Mouse (Mus musculus) midbrain, embryonic 11.5 days (tissue): ENCODE data around the gene Plppr3. TPM values are rescaled to one million over a fixed set of nuclear protein-coding genes. Genes with fewer than 3 reads are reported as not detected.
A peak's percentile ranks its signal among the peaks of the same experiment; 100 is the strongest.

Experiments
- ATAC-seq: fragments of 200-750 bp; cut with Nextera tagmentation; 2 replicates; pipeline ENCODE4 v1.8.0; 2017; ENCODE audit warnings: moderate TSS enrichment, moderate library complexity; ENCODE audit not compliant: low FRiP score
- DNase-seq: peaks from one replicate; pipeline ENCODE4 v3.0.0; 2015; ENCODE audit warnings: low spot score; ENCODE audit errors: missing footprints
- H3K27ac ChIP-seq: fragments of 300-500 bp; sonication (generic); 2 replicates; pipeline ENCODE4 v1.5.1; 2014; ENCODE audit warnings: low read depth, low read length
- H3K27me3 ChIP-seq: fragments of 300-500 bp; sonication (generic); 2 replicates; pipeline ENCODE4 v1.6.1; 2014; ENCODE audit warnings: mild to moderate bottlenecking, low read length, moderate library complexity, mixed read lengths; ENCODE audit not compliant: control insufficient read depth, insufficient read depth
- H3K36me3 ChIP-seq: fragments of 300-500 bp; sonication (generic); 2 replicates; pipeline ENCODE4 v1.6.1; 2014; ENCODE audit warnings: mild to moderate bottlenecking, low read length, moderate library complexity, mixed read lengths; ENCODE audit not compliant: control insufficient read depth, insufficient read depth
- H3K4me1 ChIP-seq: fragments of 300-500 bp; sonication (generic); 2 replicates; pipeline ENCODE4 v1.6.1; 2014; ENCODE audit warnings: low read length; ENCODE audit not compliant: control insufficient read depth, insufficient read depth
- H3K4me2 ChIP-seq: fragments of 300-500 bp; sonication (generic); 2 replicates; pipeline ENCODE4 v1.6.1; 2014; ENCODE audit warnings: mild to moderate bottlenecking, moderate library complexity
- H3K4me3 ChIP-seq: fragments of 300-500 bp; sonication (generic); 2 replicates; pipeline ENCODE4 v1.5.1; 2014; ENCODE audit warnings: low read depth, low read length
- H3K9ac ChIP-seq: fragments of 300-500 bp; sonication (generic); 2 replicates; pipeline ENCODE4 v1.6.1; 2014; ENCODE audit warnings: low read length
- H3K9me3 ChIP-seq: fragments of 300-500 bp; sonication (generic); 2 replicates; pipeline ENCODE4 v1.6.1; 2016; ENCODE audit warnings: low read length; ENCODE audit not compliant: control insufficient read depth
- WGBS: fragments of 180-500 bp; shearing (Covaris S2); extraction: QIAGEN DNeasy Blood & Tissue Kit; methylation state at CpG from one replicate; pipeline ENCODE4 v1.1.7; 2014; 5-methylcytosine and 5-hydroxymethylcytosine counted together
- polyA plus RNA-seq: library from polyadenylated mRNA; unstranded; fragments of >200 nt; fragmentation: Nextera tagmentation; extraction: Ambion mirVana; gene quantifications from 2 replicates; pipeline ENCODE4 v1.2.1, GENCODE M21; 2014

Plppr3 gene
- polyA plus RNA-seq, 1 experiment from 2014 or later: 117 TPM

DNA sequence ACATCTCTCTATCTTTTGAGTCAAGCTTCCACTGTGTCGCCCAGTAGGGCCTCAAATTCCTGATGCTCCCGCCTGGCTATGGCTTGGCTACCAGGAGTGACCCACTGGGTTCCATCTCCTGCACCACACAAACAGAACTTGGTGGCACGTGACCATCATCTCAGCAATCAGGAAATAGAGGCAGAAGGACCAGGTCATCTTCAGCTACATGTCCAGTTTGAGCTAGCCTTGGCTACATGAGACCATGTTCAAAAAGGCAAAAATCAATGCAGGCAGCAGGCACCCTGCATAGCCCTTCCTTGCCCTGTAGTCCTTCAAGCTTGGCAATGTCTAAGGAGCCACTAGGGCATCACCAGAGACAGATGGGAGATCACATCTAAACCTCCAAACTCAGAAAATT is 34.3 kb downstream of the Plppr3 start:
- peak overlapping the region; percentile 65 for H3K27ac ChIP-seq
- H3K4me2 ChIP-seq: no peak overlapping the region
- H3K9me3 ChIP-seq: no peaks in the 10 kb centered on the region
- DNase-seq (no peak), ATAC-seq (no peak)
- H3K9ac ChIP-seq: no peak overlapping the region
- no peak overlapping the region for H3K4me3 ChIP-seq
- peaks cover 8% of the 10 kb centered on the region; the same call in 1 of the 2 replicates for H3K4me1 ChIP-seq
- no peaks in the 10 kb centered on the region for H3K36me3 ChIP-seq
- H3K27me3 ChIP-seq: no peaks in the 10 kb centered on the region
- WGBS: 84% methylated on average over 3 of the region's 3 CpGs

- H3K4me2 ChIP-seq: no peak overlapping the region
- no peak for ATAC-seq
- H3K4me3 ChIP-seq: no peak overlapping the region
- no peaks in the 10 kb centered on the region for H3K27me3 ChIP-seq
- no peak overlapping the region for H3K27ac ChIP-seq
- H3K9me3 ChIP-seq: no peaks in the 10 kb centered on the region
- 69% methylated on average over 2 of the region's 2 CpGs for WGBS
- H3K9ac ChIP-seq: no peak overlapping the region
- peaks cover 8% of the 10 kb centered on the region; the same call in 1 of the 2 replicates for H3K4me1 ChIP-seq
- no peaks in the 10 kb centered on the region for H3K36me3 ChIP-seq
- no peak for DNase-seq
Measured at GRCm38 (mm10) chr10:79838151-79838550, 36.3 kb downstream of the Plppr3 start.

GRCm38 (mm10) chr10:79836918-79837317 is 37.5 kb downstream of the Plppr3 start:
- ATAC-seq (no peak), DNase-seq (no peak)
- Histone ChIP-seq H3K9me3 (no peaks in the 10 kb centered on the region), H3K27ac (no peak overlapping the region), H3K4me2 (no peak overlapping the region), H3K4me3 (no peak overlapping the region), H3K4me1 (peaks cover 8% of the 10 kb centered on the region; the same call in 1 of the 2 replicates), H3K9ac (no peak overlapping the region), H3K36me3 (no peaks in the 10 kb centered on the region), H3K27me3 (no peaks in the 10 kb centered on the region)
- 93% methylated on average over 3 of the region's 3 CpGs for WGBS

DNA sequence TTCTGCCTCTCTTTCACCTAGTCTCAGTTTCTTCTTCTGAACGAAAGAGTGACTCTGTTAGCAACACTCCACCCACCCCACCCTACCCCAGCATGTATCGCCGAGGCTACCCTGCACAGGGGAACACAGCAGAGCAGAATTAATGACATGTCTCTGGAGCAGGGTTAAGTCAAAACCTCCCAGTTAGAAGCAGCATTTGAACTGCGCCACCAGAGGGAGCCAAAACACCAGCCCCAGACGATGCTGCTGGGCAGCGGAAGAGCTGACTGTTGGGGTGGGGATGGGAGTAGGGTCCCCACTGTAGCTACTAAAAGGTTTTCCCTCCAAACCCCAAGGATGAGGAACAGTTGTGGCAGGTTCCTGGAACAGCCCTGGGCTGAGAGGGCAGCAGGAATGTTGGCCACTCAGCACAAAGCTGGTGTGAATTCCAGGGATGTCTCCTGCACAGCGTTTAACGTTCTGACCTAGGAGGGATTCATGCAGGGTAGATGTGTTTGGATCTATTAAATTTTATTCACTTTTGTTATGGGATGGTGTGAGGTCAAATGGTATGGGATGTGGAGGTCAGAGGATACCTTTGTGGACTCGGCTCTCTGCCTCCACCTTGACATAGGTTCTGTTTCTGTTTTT is 39.5 kb downstream of the Plppr3 start:
- Histone ChIP-seq H3K9ac (no peak overlapping the region), H3K27me3 (no peaks in the 10 kb centered on the region), H3K9me3 (no peaks in the 10 kb centered on the region), H3K36me3 (no peaks in the 10 kb centered on the region), H3K27ac (no peak overlapping the region), H3K4me2 (no peak overlapping the region), H3K4me3 (no peak overlapping the region), H3K4me1 (no peaks in the 10 kb centered on the region)
- DNase-seq (peak; percentile 97), ATAC-seq (peak; percentile 77)
- WGBS: 24% methylated on average over 9 of the region's 9 CpGs

DNA sequence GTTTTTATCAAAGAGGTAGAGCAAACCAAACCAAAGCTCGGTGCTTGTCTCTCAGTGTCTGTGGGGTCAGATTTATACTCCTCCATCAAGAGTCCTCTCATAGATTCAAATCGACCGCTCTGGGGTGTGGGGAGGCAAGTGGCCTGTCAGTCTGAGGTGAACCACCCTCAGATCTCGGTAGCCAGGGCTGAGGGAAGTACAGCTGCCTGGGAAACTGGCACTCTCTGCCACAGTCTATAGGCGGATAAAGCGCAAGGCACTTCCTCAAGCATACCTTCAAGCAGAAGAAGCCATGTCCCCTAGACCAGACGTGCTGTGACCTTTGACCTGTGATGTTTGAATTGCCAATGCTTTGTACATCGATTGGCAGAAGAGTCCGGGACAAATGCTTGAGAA is 41.6 kb downstream of the Plppr3 start:
- no peak for DNase-seq
- no peak for ATAC-seq
- WGBS: 76% methylated on average over 9 of the region's 9 CpGs
- no peak overlapping the region for H3K4me2 ChIP-seq
- no peak overlapping the region for H3K27ac ChIP-seq
- no peaks in the 10 kb centered on the region for H3K27me3 ChIP-seq
- H3K9me3 ChIP-seq: no peaks in the 10 kb centered on the region
- H3K4me1 ChIP-seq: no peaks in the 10 kb centered on the region
- no peak overlapping the region for H3K9ac ChIP-seq
- H3K4me3 ChIP-seq: no peak overlapping the region
- no peaks in the 10 kb centered on the region for H3K36me3 ChIP-seq

- Histone ChIP-seq H3K36me3 (no peaks in the 10 kb centered on the region), H3K27me3 (no peaks in the 10 kb centered on the region), H3K9me3 (no peaks in the 10 kb centered on the region), H3K4me1 (no peaks in the 10 kb centered on the region), H3K4me2 (no peak overlapping the region), H3K4me3 (no peak overlapping the region), H3K9ac (no peak overlapping the region), H3K27ac (no peak overlapping the region)
- ATAC-seq (no peak), DNase-seq (no peak)
- WGBS: 84% methylated on average over 7 of the region's 7 CpGs
Measured at GRCm38 (mm10) chr10:79832026-79832785, 42.2 kb downstream of the Plppr3 start.

- Histone ChIP-seq H3K4me2 (no peak overlapping the region), H3K27me3 (no peaks in the 10 kb centered on the region), H3K27ac (no peak overlapping the region), H3K36me3 (no peaks in the 10 kb centered on the region), H3K9ac (no peak overlapping the region), H3K9me3 (no peaks in the 10 kb centered on the region), H3K4me1 (no peaks in the 10 kb centered on the region), H3K4me3 (no peak overlapping the region)
- WGBS: 84% methylated on average over 3 of the region's 3 CpGs
- DNase-seq (no peak), ATAC-seq (no peak)
Measured at GRCm38 (mm10) chr10:79831583-79831982, 42.9 kb downstream of the Plppr3 start.

- H3K9ac ChIP-seq: no peak overlapping the region
- ATAC-seq (no peak), DNase-seq (no peak)
- H3K9me3 ChIP-seq: no peaks in the 10 kb centered on the region
- no peak overlapping the region for H3K27ac ChIP-seq
- no peaks in the 10 kb centered on the region for H3K4me1 ChIP-seq
- no peak overlapping the region for H3K4me2 ChIP-seq
- H3K36me3 ChIP-seq: peaks cover 6% of the 10 kb centered on the region
- H3K27me3 ChIP-seq: no peaks in the 10 kb centered on the region
- no peak overlapping the region for H3K4me3 ChIP-seq
- WGBS: 75% methylated on average over 6 of the region's 6 CpGs
Measured at GRCm38 (mm10) chr10:79824413-79824812, 50.0 kb downstream of the Plppr3 start.

DNA sequence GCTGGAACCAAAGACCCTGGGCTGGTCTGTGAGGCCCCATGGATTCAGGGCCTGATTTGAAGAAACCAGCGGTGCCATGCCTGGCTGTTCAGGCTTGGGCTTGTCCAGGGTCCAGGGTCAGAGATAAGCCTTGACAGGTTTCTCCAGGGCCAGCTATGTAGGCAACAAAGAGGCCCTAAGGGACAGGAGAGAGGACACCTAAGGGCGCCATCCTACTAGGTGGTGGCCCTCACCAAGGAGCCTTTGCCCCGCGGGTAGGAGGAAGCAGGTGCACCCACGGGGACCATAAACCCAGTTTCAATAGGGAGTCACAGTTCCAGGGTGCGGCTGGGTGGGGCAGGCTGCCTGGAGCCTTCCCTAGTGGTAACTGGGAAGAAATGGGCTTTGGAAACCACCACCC is 51.4 kb downstream of the Plppr3 start:
- ATAC-seq (no peak), DNase-seq (no peak)
- no peak overlapping the region for H3K4me3 ChIP-seq
- no peaks in the 10 kb centered on the region for H3K9me3 ChIP-seq
- no peak overlapping the region for H3K9ac ChIP-seq
- 84% methylated on average over 6 of the region's 6 CpGs for WGBS
- H3K4me1 ChIP-seq: no peaks in the 10 kb centered on the region
- H3K27me3 ChIP-seq: no peaks in the 10 kb centered on the region
- H3K4me2 ChIP-seq: no peak overlapping the region
- H3K27ac ChIP-seq: no peak overlapping the region
- peaks cover 10% of the 10 kb centered on the region for H3K36me3 ChIP-seq
